Mouse (Mus musculus) testis, adult 10 weeks (tissue): ENCODE results near the gene Plekha4. TPM values are rescaled to one million over a fixed set of nuclear protein-coding genes. Genes with fewer than 3 reads are reported as not detected.

Experiments used
- polyA plus RNA-seq: library from polyadenylated mRNA; stranded (reverse); fragments of 350-450 nt; fragmentation: Illumina TruSeq; extraction: RNeasy Lipid Tissue Mini Kit (QIAGEN cat#74804); gene quantifications from one replicate; pipeline ENCODE4 v1.2.3, GENCODE M21; 2014; ENCODE audit warnings: low read depth, low replicate concordance

Gene Plekha4
- polyA plus RNA-seq: 2.1 TPM

GRCm38 (mm10) chr7:45525809-45526473, at the start of gene Plekha4, which contains the start of gene Ppp1r15a:
Plekha4 (plus strand) TSS chr7:45526330.
Ppp1r15a (minus strand) TSS chr7:45526268.

GRCm38 (mm10) chr7:45481374-45481927, 44.7 kb upstream of the Plekha4 start, which contains the start of gene Tulp2:
Tulp2 (plus strand) TSS chr7:45481877.

GRCm38 (mm10) chr7:45486761-45487415, 39.2 kb upstream of the Plekha4 start, which contains the start of gene Gm45808:
Gm45808 (minus strand) TSS chr7:45486811.

DNA sequence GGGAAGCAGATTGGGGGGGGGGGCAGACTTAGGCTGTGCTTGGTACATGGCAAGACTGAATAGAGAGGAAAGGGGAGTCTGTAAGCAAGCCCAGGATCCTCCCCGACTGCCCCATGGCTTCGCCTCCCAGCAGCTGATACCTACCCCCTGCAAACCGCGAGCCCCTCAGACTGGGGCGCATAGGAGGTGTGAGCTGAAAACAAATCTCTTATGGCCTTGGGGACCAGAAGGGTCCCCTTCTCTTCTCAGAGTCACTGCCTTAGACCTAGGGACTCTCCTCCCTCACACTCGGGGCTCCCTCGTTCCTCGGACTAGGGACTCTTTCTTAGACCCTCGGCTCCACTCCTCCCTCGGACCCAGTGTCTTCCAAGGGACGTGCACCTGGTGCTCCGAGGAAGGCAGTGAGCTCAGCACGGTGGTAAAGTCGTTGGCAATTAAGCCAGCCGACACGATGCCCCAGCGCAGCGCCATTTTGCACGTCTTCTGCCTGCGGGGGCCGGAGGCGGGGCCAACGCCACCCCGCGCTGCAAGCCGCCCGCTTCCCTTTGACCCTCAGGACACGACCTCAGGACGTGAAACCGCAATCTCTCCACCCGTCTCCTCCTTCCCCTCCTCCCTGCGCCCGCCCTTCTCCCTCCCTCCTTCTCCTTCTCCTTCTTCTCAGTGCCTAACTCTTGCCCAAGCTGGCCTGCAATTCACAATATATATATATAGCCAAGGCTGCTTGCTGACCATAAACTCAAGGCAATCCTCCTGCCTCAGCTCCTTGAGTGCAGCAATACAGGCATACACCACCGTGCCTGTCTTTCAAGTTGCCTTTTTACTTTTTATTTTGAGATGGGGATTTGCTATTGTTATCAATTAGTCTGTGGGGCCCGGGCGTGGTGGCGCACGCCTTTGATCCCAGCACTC, 37.6 kb upstream of the Plekha4 start, which contains the start of gene Dhdh:
Gene Dhdh (minus strand): TSS at position 513 of the 912 bp plus-strand sequence.

DNA sequence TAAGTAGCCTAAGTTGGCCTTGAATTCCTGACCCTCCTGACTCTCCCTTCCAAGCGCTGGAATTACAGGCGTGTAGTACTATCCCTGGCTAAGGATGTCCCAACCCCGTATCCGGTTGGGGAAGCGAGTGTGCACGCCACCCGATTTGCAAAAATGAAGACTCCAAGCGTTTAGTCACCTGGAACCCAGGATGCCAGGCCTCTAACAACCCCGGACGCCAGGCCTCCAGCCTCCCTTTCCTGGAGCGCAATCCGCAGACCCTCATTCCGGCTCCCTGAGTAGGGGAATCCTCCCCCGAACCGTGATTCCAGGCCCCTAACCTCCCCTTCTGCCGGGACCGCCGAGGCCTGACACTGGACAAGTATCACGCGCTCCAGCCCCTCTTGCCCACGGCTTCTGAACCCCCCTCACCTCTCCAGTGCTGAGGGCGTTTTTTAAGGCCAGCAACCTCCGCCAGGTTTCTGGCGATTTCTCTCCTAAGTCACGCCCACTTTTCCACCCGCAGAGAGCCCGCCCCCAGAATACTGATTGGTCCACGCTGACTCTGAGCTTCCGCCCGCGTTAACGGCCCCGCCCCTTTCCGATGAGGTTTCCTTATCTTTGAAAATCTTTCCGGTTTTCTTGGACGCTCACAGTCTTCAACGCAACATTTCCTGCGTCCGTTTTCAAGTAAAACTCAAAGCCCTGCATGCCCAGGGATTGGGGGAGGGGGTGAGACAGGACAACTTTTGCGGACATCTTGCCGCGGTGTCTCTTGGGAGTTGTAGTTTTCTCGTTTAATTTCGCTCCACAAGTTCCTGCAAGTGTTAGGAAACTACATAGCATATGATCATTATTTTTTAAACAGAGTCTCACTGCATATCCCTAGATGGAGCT, 16.0 kb upstream of the Plekha4 start, which contains the start of gene Nucb1:
Gene Nucb1 (minus strand): TSS at position 495 of the 876 bp plus-strand sequence.

DNA sequence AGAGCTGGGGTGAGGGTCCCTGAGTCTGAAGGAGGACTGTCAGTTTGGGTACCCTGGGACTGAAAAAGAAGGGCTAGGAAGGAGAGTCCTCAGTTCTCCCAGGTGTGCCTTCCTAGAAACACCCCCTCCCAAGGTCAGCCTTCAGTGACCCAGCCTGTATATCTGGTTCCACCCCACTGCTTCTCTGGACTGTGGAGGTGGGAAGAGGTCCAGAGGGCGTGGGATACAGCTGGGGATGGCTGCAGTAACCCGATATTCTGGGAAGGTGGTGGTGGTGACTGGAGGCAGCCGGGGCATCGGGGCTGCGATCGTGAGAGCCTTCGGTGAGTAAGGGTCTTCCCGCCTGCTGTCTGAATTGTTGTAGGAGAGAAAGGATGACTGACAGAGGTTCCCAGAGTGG, 28.6 kb downstream of the Plekha4 start, which contains the start of gene Hsd17b14:
Gene Hsd17b14 (plus strand): TSS at position 150 of the 400 bp plus-strand sequence.

GRCm38 (mm10) chr7:45570103-45570741, 44.1 kb downstream of the Plekha4 start, which contains the start of gene Bcat2:
Bcat2 (plus strand) TSS chr7:45570153.

Other genes starting within 250 kb of the Plekha4 start
- 50.8 TPM for gene Slc6a21, start 248.8 kb upstream of the Plekha4 start, polyA plus RNA-seq
- 0.74 TPM for gene Trpm4, start 192.6 kb upstream of the Plekha4 start, polyA plus RNA-seq
- gene Hrc, start 191.0 kb upstream of the Plekha4 start, polyA plus RNA-seq: 0.08 TPM
- not detected for gene Ppfia3, start 159.3 kb upstream of the Plekha4 start, polyA plus RNA-seq
- gene Lin7b, start 155.7 kb upstream of the Plekha4 start, polyA plus RNA-seq: 0.39 TPM
- gene Snrnp70, start 130.6 kb upstream of the Plekha4 start, polyA plus RNA-seq: 109 TPM
- gene Kcna7, start 120.7 kb upstream of the Plekha4 start, polyA plus RNA-seq: not detected
- gene Ntf5, start 112.6 kb upstream of the Plekha4 start, polyA plus RNA-seq: 0.43 TPM
- gene Lhb, start 105.5 kb upstream of the Plekha4 start, polyA plus RNA-seq: 0.36 TPM
- gene Gys1, start 91.5 kb upstream of the Plekha4 start, polyA plus RNA-seq: 0.24 TPM
- 7.8 TPM for gene Ruvbl2, start 88.2 kb upstream of the Plekha4 start, polyA plus RNA-seq
- 0.38 TPM for gene Ftl1, start 66.4 kb upstream of the Plekha4 start, polyA plus RNA-seq
- 0.29 TPM for gene Bax, start 59.4 kb upstream of the Plekha4 start, polyA plus RNA-seq
- gene Tulp2, start 44.5 kb upstream of the Plekha4 start, polyA plus RNA-seq: 121 TPM
- not detected for gene Gm45808, start 39.5 kb upstream of the Plekha4 start, polyA plus RNA-seq
- 6.7 TPM for gene Dhdh, start 37.5 kb upstream of the Plekha4 start, polyA plus RNA-seq
- 18.8 TPM for gene Nucb1, start 15.9 kb upstream of the Plekha4 start, polyA plus RNA-seq
- gene Ppp1r15a, start 62 bp upstream of the Plekha4 start, polyA plus RNA-seq: 0.73 TPM
- not detected for gene Hsd17b14, start 28.6 kb downstream of the Plekha4 start, polyA plus RNA-seq
- 4.4 TPM for gene Bcat2, start 43.8 kb downstream of the Plekha4 start, polyA plus RNA-seq
- not detected for gene Fgf21, start 89.2 kb downstream of the Plekha4 start, polyA plus RNA-seq
- not detected for gene Fut1, start 91.0 kb downstream of the Plekha4 start, polyA plus RNA-seq
- gene Izumo1, start 95.5 kb downstream of the Plekha4 start, polyA plus RNA-seq: 55.9 TPM
- not detected for gene Rasip1, start 101.2 kb downstream of the Plekha4 start, polyA plus RNA-seq
- gene Mamstr, start 113.6 kb downstream of the Plekha4 start, polyA plus RNA-seq: 0.11 TPM
- 0.17 TPM for gene Fut2, start 140.1 kb downstream of the Plekha4 start, polyA plus RNA-seq
- gene Ntn5, start 157.7 kb downstream of the Plekha4 start, polyA plus RNA-seq: not detected
- gene Sec1, start 168.1 kb downstream of the Plekha4 start, polyA plus RNA-seq: 1.2 TPM
- not detected for gene Car11, start 173.5 kb downstream of the Plekha4 start, polyA plus RNA-seq
- 2.3 TPM for gene Dbp, start 178.8 kb downstream of the Plekha4 start, polyA plus RNA-seq
- gene Rpl18, start 189.1 kb downstream of the Plekha4 start, polyA plus RNA-seq: 0.69 TPM
- 0.57 TPM for gene Sphk2, start 191.7 kb downstream of the Plekha4 start, polyA plus RNA-seq
- 23.8 TPM for gene Fam83e, start 194.9 kb downstream of the Plekha4 start, polyA plus RNA-seq
- 0.35 TPM for gene Spaca4, start 199.5 kb downstream of the Plekha4 start, polyA plus RNA-seq